ENCODE assay signal across 16 mouse cellular contexts in genomic region chr14:75728111-75728510, GRCm38 (mm10).
"Had no signal": no experiment of that assay in that cellular context is flagged by ENCODE, and none has a peak within 500 bp of the region (broad histone marks: within the 10 kb centered on the region; RNA-seq: fewer than 3 reads in every experiment).

No protein-coding gene starts in this region.

- H3K27ac ChIP-seq: lung, embryonic 15.5 days; macrophage; midbrain, embryonic 12.5 days; neural tube, embryonic 12.5 days; stomach, embryonic 15.5 days; stomach, postnatal 0 days had no signal

- DNase-seq: liver, postnatal 0 days; lung, adult 2 months; lung, postnatal 14 days; lung, postnatal 36 days; midbrain, embryonic 14.5 days; right cerebral cortex, postnatal 14 days; thymus, postnatal 14 days; thymus, postnatal 36 days had no signal

- H3K4me2 ChIP-seq: lung, embryonic 15.5 days; midbrain, embryonic 12.5 days; neural tube, embryonic 12.5 days; stomach, embryonic 15.5 days had no signal

- H3K27me3 ChIP-seq: lung, embryonic 15.5 days; megakaryocyte, embryonic 14.5 days; midbrain, embryonic 12.5 days; neural tube, embryonic 12.5 days; stomach, embryonic 15.5 days had no signal

- H3K4me3 ChIP-seq: lung, embryonic 15.5 days; megakaryocyte, embryonic 14.5 days; midbrain, embryonic 12.5 days; neural tube, embryonic 12.5 days; stomach, embryonic 15.5 days had no signal

- ATAC-seq: liver, postnatal 0 days; lung, postnatal 0 days had no signal

- H3K9ac ChIP-seq: liver, postnatal 0 days; lung, embryonic 15.5 days; midbrain, embryonic 12.5 days; neural tube, embryonic 12.5 days; stomach, embryonic 15.5 days had no signal

- H3K4me1 ChIP-seq: lung, embryonic 15.5 days; midbrain, embryonic 12.5 days; neural tube, embryonic 12.5 days; stomach, embryonic 15.5 days had no signal

- H3K9me3 ChIP-seq: lung, embryonic 15.5 days; megakaryocyte, embryonic 14.5 days; midbrain, embryonic 12.5 days; neural tube, embryonic 12.5 days; stomach, embryonic 15.5 days had no signal
